Mouse (Mus musculus): ENCODE measurements around the gene Sos1. TPM values are rescaled to one million over a fixed set of nuclear protein-coding genes. Genes with fewer than 3 reads are reported as not detected.

Sos1 gene
- polyA plus RNA-seq, 1 experiment from 2014 or later: 0.85 TPM

GRCm38 (mm10) chr17:80450426-80451030 is 29.7 kb downstream of the Sos1 start:
- 67% methylated on average over 3 of the region's 3 CpGs for WGBS (ENCODE audit: insufficient replicate concordance)
- no peak for ATAC-seq (ENCODE audit: low read depth)

GRCm38 (mm10) chr17:80446470-80446869 is 33.8 kb downstream of the Sos1 start:
- no peaks in the 10 kb centered on the region for H3K4me1 ChIP-seq (ENCODE audit: control insufficient read depth, low read depth, low read length)
- 72% methylated on average over 5 of the region's 5 CpGs for WGBS (ENCODE audit: insufficient replicate concordance)
- no peak overlapping the region for H3K4me2 ChIP-seq (ENCODE audit: low read depth, low read length)
- no peak overlapping the region for H3K27ac ChIP-seq (ENCODE audit: low read length)
- no peak overlapping the region for H3K4me3 ChIP-seq (ENCODE audit: low read depth, low read length)
- ATAC-seq (ENCODE audit: low read depth): no peak
- H3K9ac ChIP-seq (ENCODE audit: low read depth, low read length): no peak overlapping the region
- no peaks in the 10 kb centered on the region for H3K27me3 ChIP-seq (ENCODE audit: control insufficient read depth, insufficient read depth, low read depth, low read length)
- H3K36me3 ChIP-seq (ENCODE audit: control insufficient read depth, insufficient read depth): peaks cover 4% of the 10 kb centered on the region
- no peaks in the 10 kb centered on the region for H3K9me3 ChIP-seq (replicated peaks; ENCODE audit: control insufficient read depth, low read length)

More at GRCm38 (mm10) chr17:80450426-80451030, 29.7 kb downstream of the Sos1 start:
- H3K36me3 ChIP-seq (ENCODE audit: control insufficient read depth, insufficient read depth): peaks cover 8% of the 10 kb centered on the region
- H3K4me2 ChIP-seq (ENCODE audit: low read depth, low read length): no peak overlapping the region
- no peaks in the 10 kb centered on the region for H3K9me3 ChIP-seq (replicated peaks; ENCODE audit: control insufficient read depth, low read length)
- H3K4me3 ChIP-seq (ENCODE audit: low read depth, low read length): no peak overlapping the region
- no peaks in the 10 kb centered on the region for H3K27me3 ChIP-seq (ENCODE audit: control insufficient read depth, insufficient read depth, low read depth, low read length)
- H3K27ac ChIP-seq (ENCODE audit: low read length): no peak overlapping the region
- no peak overlapping the region for H3K9ac ChIP-seq (ENCODE audit: low read depth, low read length)
- no peaks in the 10 kb centered on the region for H3K4me1 ChIP-seq (ENCODE audit: control insufficient read depth, low read depth, low read length)

- ATAC-seq (ENCODE audit: low read depth): no peak
- no peak overlapping the region for H3K4me3 ChIP-seq (ENCODE audit: low read depth, low read length)
- H3K4me1 ChIP-seq (ENCODE audit: control insufficient read depth, low read depth, low read length): no peaks in the 10 kb centered on the region
- peaks cover 4% of the 10 kb centered on the region for H3K36me3 ChIP-seq (ENCODE audit: control insufficient read depth, insufficient read depth)
- no peak overlapping the region for H3K9ac ChIP-seq (ENCODE audit: low read depth, low read length)
- no peak overlapping the region for H3K4me2 ChIP-seq (ENCODE audit: low read depth, low read length)
- no peaks in the 10 kb centered on the region for H3K27me3 ChIP-seq (ENCODE audit: control insufficient read depth, insufficient read depth, low read depth, low read length)
- H3K9me3 ChIP-seq (replicated peaks; ENCODE audit: control insufficient read depth, low read length): no peaks in the 10 kb centered on the region
- WGBS (ENCODE audit: insufficient replicate concordance): 85% methylated on average over 7 of the region's 7 CpGs
- H3K27ac ChIP-seq (ENCODE audit: low read length): no peak overlapping the region
Measured at GRCm38 (mm10) chr17:80445433-80445832, 34.8 kb downstream of the Sos1 start.

DNA sequence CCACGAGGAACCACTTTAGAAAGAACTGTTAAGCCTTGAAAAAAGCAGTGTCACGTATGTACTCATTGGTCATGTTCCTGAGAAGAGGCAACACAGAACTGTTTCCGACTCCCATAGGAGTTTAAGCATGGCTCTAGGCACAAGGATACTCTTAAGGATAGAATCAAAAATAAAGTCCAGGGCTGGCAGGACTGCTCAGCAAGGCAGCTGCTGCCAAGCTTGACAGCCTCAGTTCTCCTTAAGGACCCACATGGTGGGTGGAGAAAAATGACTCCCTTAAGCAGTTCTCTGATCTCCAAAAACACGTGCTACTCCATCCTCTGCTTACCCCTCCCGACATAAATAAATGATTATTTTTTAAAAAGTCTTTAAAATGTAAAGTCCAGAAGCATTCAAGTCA is 44.6 kb downstream of the Sos1 start:
- H3K4me2 ChIP-seq (ENCODE audit: low read depth, low read length): no peak overlapping the region
- no peak overlapping the region for H3K9ac ChIP-seq (ENCODE audit: low read depth, low read length)
- no peak for ATAC-seq (ENCODE audit: low read depth)
- H3K27ac ChIP-seq (ENCODE audit: low read length): no peak overlapping the region
- H3K4me3 ChIP-seq (ENCODE audit: low read depth, low read length): no peak overlapping the region
- no peaks in the 10 kb centered on the region for H3K9me3 ChIP-seq (replicated peaks; ENCODE audit: control insufficient read depth, low read length)
- WGBS (ENCODE audit: insufficient replicate concordance): 81% methylated on average over 5 of the region's 5 CpGs
- no peaks in the 10 kb centered on the region for H3K27me3 ChIP-seq (ENCODE audit: control insufficient read depth, insufficient read depth, low read depth, low read length)
- H3K4me1 ChIP-seq (ENCODE audit: control insufficient read depth, low read depth, low read length): no peaks in the 10 kb centered on the region
- H3K36me3 ChIP-seq (ENCODE audit: control insufficient read depth, insufficient read depth): peaks cover 3% of the 10 kb centered on the region; the same call in 1 of the 2 replicates

GRCm38 (mm10) chr17:80434430-80434829 is 45.8 kb downstream of the Sos1 start:
- no peaks in the 10 kb centered on the region for H3K9me3 ChIP-seq (replicated peaks; ENCODE audit: control insufficient read depth, low read length)
- H3K9ac ChIP-seq (ENCODE audit: low read depth, low read length): no peak overlapping the region
- H3K36me3 ChIP-seq (ENCODE audit: control insufficient read depth, insufficient read depth): peaks cover 3% of the 10 kb centered on the region; the same call in 1 of the 2 replicates
- no peak overlapping the region for H3K4me3 ChIP-seq (ENCODE audit: low read depth, low read length)
- 84% methylated on average over 3 of the region's 3 CpGs for WGBS (ENCODE audit: insufficient replicate concordance)
- no peak overlapping the region for H3K27ac ChIP-seq (ENCODE audit: low read length)
- H3K27me3 ChIP-seq (ENCODE audit: control insufficient read depth, insufficient read depth, low read depth, low read length): no peaks in the 10 kb centered on the region
- H3K4me2 ChIP-seq (ENCODE audit: low read depth, low read length): no peak overlapping the region
- no peaks in the 10 kb centered on the region for H3K4me1 ChIP-seq (ENCODE audit: control insufficient read depth, low read depth, low read length)
- no peak for ATAC-seq (ENCODE audit: low read depth)

DNA sequence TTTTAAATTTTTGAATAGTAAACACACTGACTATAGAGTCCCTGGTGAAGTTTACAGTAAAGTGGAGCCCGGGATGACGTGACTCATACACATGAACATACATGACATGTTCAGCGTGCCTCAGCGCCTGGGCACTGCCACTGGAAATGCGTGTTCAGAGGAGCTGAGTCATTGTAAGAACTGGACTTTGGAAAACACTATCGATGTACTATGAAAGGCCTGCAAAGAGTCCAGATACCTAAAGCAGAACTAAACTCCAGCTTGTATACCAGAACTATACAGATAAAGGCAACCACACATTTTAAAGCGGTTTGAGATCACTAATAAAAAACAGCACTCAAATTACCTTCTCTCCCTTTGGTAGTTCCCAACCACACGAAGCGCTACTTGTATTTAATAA is 48.3 kb downstream of the Sos1 start:
- Histone ChIP-seq H3K4me2 (ENCODE audit: low read depth, low read length) (no peak overlapping the region), H3K4me3 (ENCODE audit: low read depth, low read length) (no peak overlapping the region), H3K4me1 (ENCODE audit: control insufficient read depth, low read depth, low read length) (no peaks in the 10 kb centered on the region), H3K36me3 (ENCODE audit: control insufficient read depth, insufficient read depth) (peaks cover 3% of the 10 kb centered on the region; the same call in 1 of the 2 replicates), H3K9ac (ENCODE audit: low read depth, low read length) (no peak overlapping the region), H3K27me3 (ENCODE audit: control insufficient read depth, insufficient read depth, low read depth, low read length) (no peaks in the 10 kb centered on the region), H3K9me3 (replicated peaks; ENCODE audit: control insufficient read depth, low read length) (no peaks in the 10 kb centered on the region), H3K27ac (ENCODE audit: low read length) (no peak overlapping the region)
- WGBS (ENCODE audit: insufficient replicate concordance): 83% methylated on average over 9 of the region's 9 CpGs
- ATAC-seq (ENCODE audit: low read depth): no peak

- no peak for ATAC-seq (ENCODE audit: low read depth)
Measured at GRCm38 (mm10) chr17:80427966-80428365, 52.3 kb downstream of the Sos1 start.

GRCm38 (mm10) chr17:80426901-80427300 is 53.4 kb downstream of the Sos1 start:
- H3K4me3 ChIP-seq (ENCODE audit: low read depth, low read length): no peak overlapping the region
- WGBS (ENCODE audit: insufficient replicate concordance): 74% methylated on average over 5 of the region's 5 CpGs
- H3K9me3 ChIP-seq (replicated peaks; ENCODE audit: control insufficient read depth, low read length): no peaks in the 10 kb centered on the region
- H3K27me3 ChIP-seq (ENCODE audit: control insufficient read depth, insufficient read depth, low read depth, low read length): no peaks in the 10 kb centered on the region
- ATAC-seq (ENCODE audit: low read depth): no peak
- H3K4me2 ChIP-seq (ENCODE audit: low read depth, low read length): no peak overlapping the region
- no peak overlapping the region for H3K9ac ChIP-seq (ENCODE audit: low read depth, low read length)
- no peak overlapping the region for H3K27ac ChIP-seq (ENCODE audit: low read length)
- H3K4me1 ChIP-seq (ENCODE audit: control insufficient read depth, low read depth, low read length): no peaks in the 10 kb centered on the region
- peaks cover 10% of the 10 kb centered on the region for H3K36me3 ChIP-seq (ENCODE audit: control insufficient read depth, insufficient read depth)

More at GRCm38 (mm10) chr17:80427966-80428365, 52.3 kb downstream of the Sos1 start:
- Histone ChIP-seq H3K4me1 (ENCODE audit: control insufficient read depth, low read depth, low read length) (no peaks in the 10 kb centered on the region), H3K36me3 (ENCODE audit: control insufficient read depth, insufficient read depth) (peaks cover under 1% of the 10 kb centered on the region), H3K4me3 (ENCODE audit: low read depth, low read length) (no peak overlapping the region), H3K27me3 (ENCODE audit: control insufficient read depth, insufficient read depth, low read depth, low read length) (no peaks in the 10 kb centered on the region), H3K9me3 (replicated peaks; ENCODE audit: control insufficient read depth, low read length) (no peaks in the 10 kb centered on the region), H3K27ac (ENCODE audit: low read length) (no peak overlapping the region), H3K4me2 (ENCODE audit: low read depth, low read length) (no peak overlapping the region), H3K9ac (ENCODE audit: low read depth, low read length) (no peak overlapping the region)
- WGBS (ENCODE audit: insufficient replicate concordance): 83% methylated on average over 2 of the region's 2 CpGs

GRCm38 (mm10) chr17:80426171-80426570 is 54.1 kb downstream of the Sos1 start:
- peaks cover 10% of the 10 kb centered on the region for H3K36me3 ChIP-seq (ENCODE audit: control insufficient read depth, insufficient read depth)
- 77% methylated on average over 7 of the region's 7 CpGs for WGBS (ENCODE audit: insufficient replicate concordance)
- no peak overlapping the region for H3K4me2 ChIP-seq (ENCODE audit: low read depth, low read length)
- H3K27me3 ChIP-seq (ENCODE audit: control insufficient read depth, insufficient read depth, low read depth, low read length): no peaks in the 10 kb centered on the region
- no peak overlapping the region for H3K9ac ChIP-seq (ENCODE audit: low read depth, low read length)
- ATAC-seq (ENCODE audit: low read depth): no peak
- H3K4me1 ChIP-seq (ENCODE audit: control insufficient read depth, low read depth, low read length): no peaks in the 10 kb centered on the region
- no peak overlapping the region for H3K4me3 ChIP-seq (ENCODE audit: low read depth, low read length)
- H3K27ac ChIP-seq (ENCODE audit: low read length): no peak overlapping the region
- H3K9me3 ChIP-seq (replicated peaks; ENCODE audit: control insufficient read depth, low read length): no peaks in the 10 kb centered on the region
